In the genomic region with DNA sequence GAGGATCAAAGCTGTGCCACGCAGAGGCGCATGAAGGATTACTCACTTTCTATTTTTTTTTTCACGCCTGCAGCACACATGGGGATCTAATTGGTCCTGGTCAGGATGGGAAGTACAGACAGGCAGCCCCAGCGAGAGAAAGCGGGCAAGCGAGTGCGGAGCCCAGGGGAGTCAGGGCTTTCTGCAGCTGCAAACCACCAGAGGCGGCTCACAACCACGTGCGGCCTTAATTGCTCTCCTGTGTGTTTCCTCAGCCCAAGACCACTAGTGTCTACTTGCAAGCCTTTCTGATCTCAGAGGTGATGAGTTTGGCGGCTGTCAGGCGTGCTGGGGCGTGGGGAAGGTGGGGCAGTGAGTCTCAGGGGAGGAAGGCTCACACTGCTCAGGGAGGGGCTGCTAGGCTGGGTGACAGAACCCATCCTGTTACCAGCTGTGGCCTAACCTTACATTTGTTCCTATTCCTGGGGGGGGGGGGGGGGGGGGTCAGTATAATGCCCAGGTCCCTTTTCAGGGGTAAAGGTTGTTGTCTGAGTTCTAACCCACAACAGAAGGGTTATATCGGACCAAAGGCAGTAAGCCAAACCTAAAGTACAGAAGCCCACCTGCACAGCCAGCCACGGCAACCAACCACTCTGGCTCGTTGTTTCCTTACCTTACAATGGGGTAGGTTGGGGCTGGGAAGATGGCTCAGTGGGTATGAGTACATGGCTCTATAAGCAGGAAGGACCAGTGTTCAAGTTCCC, we compare ENCODE assay signal across 8 mouse cellular contexts.
DNase-seq lines count a peak whose midpoint lies in the region; ATAC-seq and TF ChIP-seq lines count a peak whose summit lies in the region.

No protein-coding gene starts in this region.

- WGBS in forebrain, embryonic 15.5 days = 14% methylated on average over 16 of the region's 16 CpGs
- 23% methylated on average over 16 of the region's 16 CpGs for WGBS in liver, embryonic 13.5 days (ENCODE audit: insufficient replicate concordance)

- H3K4me1 ChIP-seq in E14TG2a.4 (replicated peaks; ENCODE audit: low read depth, low read length) = peaks cover 22% of the 10 kb centered on the region
- peaks cover 14% of the 10 kb centered on the region for H3K4me1 ChIP-seq in forebrain, embryonic 15.5 days
- peaks cover 21% of the 10 kb centered on the region for H3K4me1 ChIP-seq in liver, embryonic 13.5 days (replicated peaks)

- DNase-seq in MEL-GATA-1-ER (ENCODE audit: extremely low read depth, low read depth) = peak; percentile 10
- DNase-seq in liver, embryonic 13.5 days = no peak
- peak; percentile 74 for DNase-seq in retina, embryonic 14.5 days (ENCODE audit: low spot score)
- peak; percentile 18 to 29 for DNase-seq in thymus, postnatal 10 days (ENCODE audit: low spot score in 2 of 2)
- no peak for DNase-seq in cerebellum, adult 11 months

- H3K27ac ChIP-seq in forebrain, embryonic 15.5 days (replicated peaks) = no peak overlapping the region
- H3K27ac ChIP-seq in liver, embryonic 13.5 days = no peak overlapping the region

- peak overlapping the region; percentile 38 for H3K4me2 ChIP-seq in forebrain, embryonic 15.5 days (replicated peaks)
- H3K4me2 ChIP-seq in liver, embryonic 13.5 days = peak overlapping the region; percentile 62

- H3K36me3 ChIP-seq in E14TG2a.4 (ENCODE audit: insufficient read depth, low read length) = no peaks in the 10 kb centered on the region
- H3K36me3 ChIP-seq in forebrain, embryonic 15.5 days = no peaks in the 10 kb centered on the region
- no peaks in the 10 kb centered on the region for H3K36me3 ChIP-seq in liver, embryonic 13.5 days

- TF ChIP-seq CTCF in E14TG2a.4 (conservative IDR thresholded peaks at IDR 0.05; ENCODE audit: low read length) = no peak

- H3K27me3 ChIP-seq in E14TG2a.4 (ENCODE audit: insufficient read depth, low read length) = peaks cover 35% of the 10 kb centered on the region
- H3K27me3 ChIP-seq in forebrain, embryonic 15.5 days = no peaks in the 10 kb centered on the region
- H3K27me3 ChIP-seq in liver, embryonic 13.5 days = no peaks in the 10 kb centered on the region

- H3K4me3 ChIP-seq in E14TG2a.4 (replicated peaks; ENCODE audit: low read length) = 0 out of 2 replicates have a peak overlapping the region, but pooled peaks have one; percentile 37
- H3K4me3 ChIP-seq in forebrain, embryonic 15.5 days = peak overlapping the region; percentile 16; the same call in 1 of the 2 replicates
- peak overlapping the region; percentile 32 for H3K4me3 ChIP-seq in liver, embryonic 13.5 days (replicated peaks)

- H3K9me3 ChIP-seq in E14TG2a.4 (ENCODE audit: low read length) = no peaks in the 10 kb centered on the region
- no peaks in the 10 kb centered on the region for H3K9me3 ChIP-seq in forebrain, embryonic 15.5 days
- no peaks in the 10 kb centered on the region for H3K9me3 ChIP-seq in liver, embryonic 13.5 days (replicated peaks)

- ATAC-seq in forebrain, embryonic 15.5 days (replicated peaks) = peak; percentile 66
- ATAC-seq in hematopoietic stem cell, adult 5-6 weeks (replicated peaks in 1 of 2; ENCODE audit: insufficient read depth in 1 of 2, low FRiP score in 2 of 2, low TSS enrichment in 1 of 2, low read depth in 1 of 2, poor library complexity in 2 of 2, severe bottlenecking in 2 of 2) = peak; percentile 53 to 63; a peak in 3 of 4 replicates
- peak; percentile 83 for ATAC-seq in liver, embryonic 13.5 days (ENCODE audit: low read depth)

- H3K9ac ChIP-seq in forebrain, embryonic 15.5 days (replicated peaks) = 0 out of 2 replicates have a peak overlapping the region, but pooled peaks have one; percentile 8
- peak overlapping the region; percentile 39; the same call in 1 of the 2 replicates for H3K9ac ChIP-seq in liver, embryonic 13.5 days

Comparison
In these comparisons a context has a peak if more than half of its experiments do, and no peak if none do; other contexts are left out.
1. DNase-seq: peak in MEL-GATA-1-ER (single experiment), retina, embryonic 14.5 days (single experiment) and thymus, postnatal 10 days (2 of 2); none in liver, embryonic 13.5 days (single experiment) and cerebellum, adult 11 months (single experiment).
2. Peak in every context shown above with its lines, with median percentiles within 50 percentile points of each other: H3K4me3 ChIP-seq and ATAC-seq.